Mouse (Mus musculus): ENCODE measurements around the gene Atg4b. TPM values are rescaled to one million over a fixed set of nuclear protein-coding genes. Genes with fewer than 3 reads are reported as not detected.

Gene Atg4b
- polyA plus RNA-seq, 1 experiment from 2014 or later, result 61.7 TPM

- Histone ChIP-seq H3K27me3 (ENCODE audit: control insufficient read depth, insufficient read depth, low read length) (no peaks in the 10 kb centered on the region), H3K4me2 (replicated peaks; ENCODE audit: low read depth) (no peak overlapping the region), H3K9me3 (ENCODE audit: control insufficient read depth, low read length) (no peaks in the 10 kb centered on the region), H3K4me3 (ENCODE audit: low read depth, low read length) (no peak overlapping the region), H3K36me3 (ENCODE audit: control insufficient read depth, insufficient read depth, low read length) (peaks cover 27% of the 10 kb centered on the region), H3K4me1 (replicated peaks; ENCODE audit: control insufficient read depth, insufficient read depth) (peaks cover 7% of the 10 kb centered on the region; the same call in 1 of the 2 replicates), H3K9ac (ENCODE audit: low read length) (no peak overlapping the region), H3K27ac (replicated peaks) (no peak overlapping the region)
- no peak for ATAC-seq (ENCODE audit: low FRiP score, low TSS enrichment)
- 72% methylated on average over 4 of the region's 4 CpGs for WGBS
- no peak for DNase-seq (ENCODE audit: low spot score)
- no peak for TF ChIP-seq EP300 (optimal IDR thresholded peaks at IDR 0.05)
- no peak for TF ChIP-seq CTCF (IDR thresholded peaks at IDR 0.05; ENCODE audit: low read depth)
These were observed 57.6 kb downstream of the Atg4b start for GRCm38 (mm10) chr1:93808871-93809270.

GRCm38 (mm10) chr1:93810011-93810410 lies 58.7 kb downstream of the Atg4b start:
- Histone ChIP-seq H3K36me3 (ENCODE audit: control insufficient read depth, insufficient read depth, low read length) (peaks cover 35% of the 10 kb centered on the region), H3K9ac (ENCODE audit: low read length) (no peak overlapping the region)
- TF ChIP-seq CTCF (IDR thresholded peaks at IDR 0.05; ENCODE audit: low read depth), result no peak
- TF ChIP-seq EP300 (optimal IDR thresholded peaks at IDR 0.05), result no peak

GRCm38 (mm10) chr1:93811495-93812039 lies 60.3 kb downstream of the Atg4b start:
- no peaks in the 10 kb centered on the region for H3K27me3 ChIP-seq (ENCODE audit: control insufficient read depth, insufficient read depth, low read length)
- H3K4me2 ChIP-seq (replicated peaks; ENCODE audit: low read depth), result no peak overlapping the region
- 80% methylated on average over 8 of the region's 8 CpGs for WGBS
- no peak overlapping the region for H3K4me3 ChIP-seq (ENCODE audit: low read depth, low read length)
- TF ChIP-seq CTCF (IDR thresholded peaks at IDR 0.05; ENCODE audit: low read depth) (no peak), EP300 (optimal IDR thresholded peaks at IDR 0.05) (no peak)
- no peaks in the 10 kb centered on the region for H3K9me3 ChIP-seq (ENCODE audit: control insufficient read depth, low read length)
- no peak overlapping the region for H3K9ac ChIP-seq (ENCODE audit: low read length)
- ATAC-seq (ENCODE audit: low FRiP score, low TSS enrichment) (no peak), DNase-seq (ENCODE audit: low spot score) (no peak)
- no peak overlapping the region for H3K27ac ChIP-seq (replicated peaks)
- H3K4me1 ChIP-seq (replicated peaks; ENCODE audit: control insufficient read depth, insufficient read depth), result no peaks in the 10 kb centered on the region
- peaks cover 47% of the 10 kb centered on the region for H3K36me3 ChIP-seq (ENCODE audit: control insufficient read depth, insufficient read depth, low read length)

More at GRCm38 (mm10) chr1:93810011-93810410, 58.7 kb downstream of the Atg4b start:
- Histone ChIP-seq H3K4me3 (ENCODE audit: low read depth, low read length) (no peak overlapping the region), H3K4me1 (replicated peaks; ENCODE audit: control insufficient read depth, insufficient read depth) (peaks cover 3% of the 10 kb centered on the region; the same call in 1 of the 2 replicates), H3K27ac (replicated peaks) (no peak overlapping the region), H3K4me2 (replicated peaks; ENCODE audit: low read depth) (no peak overlapping the region), H3K27me3 (ENCODE audit: control insufficient read depth, insufficient read depth, low read length) (no peaks in the 10 kb centered on the region), H3K9me3 (ENCODE audit: control insufficient read depth, low read length) (no peaks in the 10 kb centered on the region)
- WGBS, result 96% methylated on average over 3 of the region's 3 CpGs
- no peak for DNase-seq (ENCODE audit: low spot score)
- ATAC-seq (ENCODE audit: low FRiP score, low TSS enrichment), result no peak

GRCm38 (mm10) chr1:93817823-93818532 lies 66.7 kb downstream of the Atg4b start:
- no peak for ATAC-seq (ENCODE audit: low FRiP score, low TSS enrichment)
- WGBS, result 89% methylated on average over 8 of the region's 8 CpGs
- Histone ChIP-seq H3K9me3 (ENCODE audit: control insufficient read depth, low read length) (no peaks in the 10 kb centered on the region), H3K4me1 (replicated peaks; ENCODE audit: control insufficient read depth, insufficient read depth) (no peaks in the 10 kb centered on the region), H3K9ac (ENCODE audit: low read length) (no peak overlapping the region), H3K27ac (replicated peaks) (no peak overlapping the region), H3K27me3 (ENCODE audit: control insufficient read depth, insufficient read depth, low read length) (no peaks in the 10 kb centered on the region), H3K4me2 (replicated peaks; ENCODE audit: low read depth) (no peak overlapping the region), H3K36me3 (ENCODE audit: control insufficient read depth, insufficient read depth, low read length) (peaks cover 46% of the 10 kb centered on the region), H3K4me3 (ENCODE audit: low read depth, low read length) (no peak overlapping the region)
- no peak for DNase-seq (ENCODE audit: low spot score)
- TF ChIP-seq EP300 (optimal IDR thresholded peaks at IDR 0.05) (no peak), CTCF (IDR thresholded peaks at IDR 0.05; ENCODE audit: low read depth) (no peak)

GRCm38 (mm10) chr1:93818722-93819121 lies 67.4 kb downstream of the Atg4b start:
- Histone ChIP-seq H3K36me3 (ENCODE audit: control insufficient read depth, insufficient read depth, low read length) (peaks cover 39% of the 10 kb centered on the region), H3K4me3 (ENCODE audit: low read depth, low read length) (no peak overlapping the region), H3K4me1 (replicated peaks; ENCODE audit: control insufficient read depth, insufficient read depth) (no peaks in the 10 kb centered on the region), H3K27ac (replicated peaks) (no peak overlapping the region), H3K9me3 (ENCODE audit: control insufficient read depth, low read length) (no peaks in the 10 kb centered on the region), H3K27me3 (ENCODE audit: control insufficient read depth, insufficient read depth, low read length) (no peaks in the 10 kb centered on the region), H3K9ac (ENCODE audit: low read length) (no peak overlapping the region), H3K4me2 (replicated peaks; ENCODE audit: low read depth) (no peak overlapping the region)
- ATAC-seq (ENCODE audit: low FRiP score, low TSS enrichment), result no peak
- WGBS, result 87% methylated on average over 7 of the region's 7 CpGs
- no peak for DNase-seq (ENCODE audit: low spot score)
- no peak for TF ChIP-seq EP300 (optimal IDR thresholded peaks at IDR 0.05)
- TF ChIP-seq CTCF (IDR thresholded peaks at IDR 0.05; ENCODE audit: low read depth), result no peak

Data from stomach, postnatal 0 days (tissue).